Mouse (Mus musculus) ES-Bruce4 (cell line): ENCODE results near the gene Ergic2. TPM values are rescaled to one million over a fixed set of nuclear protein-coding genes. Genes with fewer than 3 reads are reported as not detected.
A peak's percentile ranks its signal among the peaks of the same experiment; 100 is the strongest.

ENCODE experiments used
- H3K27ac ChIP-seq: 2 replicates; pipeline ENCODE4 v1.5.1; 2012; ENCODE audit warnings: low read length, inconsistent platforms; ENCODE audit not compliant: insufficient read depth
- H3K27me3 ChIP-seq: 2 replicates; pipeline ENCODE4 v1.6.1; 2012; ENCODE audit warnings: mild to moderate bottlenecking, low read length, inconsistent platforms; ENCODE audit not compliant: control insufficient read depth, poor library complexity, insufficient read depth, severe bottlenecking
- H3K36me3 ChIP-seq: 2 replicates; pipeline ENCODE4 v1.6.1; 2012; ENCODE audit warnings: inconsistent platforms, mild to moderate bottlenecking, low read length, moderate library complexity; ENCODE audit not compliant: control insufficient read depth, poor library complexity, insufficient read depth, severe bottlenecking
- H3K4me1 ChIP-seq: one replicate; pipeline ENCODE4 v1.8.1; 2011; ENCODE audit warnings: low read length; ENCODE audit not compliant: control insufficient read depth, insufficient read depth
- H3K4me3 ChIP-seq: 2 replicates; pipeline ENCODE4 v1.5.1; 2011; ENCODE audit warnings: low read depth, mild to moderate bottlenecking, low read length
- H3K9ac ChIP-seq: 2 replicates; pipeline ENCODE4 v1.6.1; 2012; ENCODE audit warnings: low read depth, mild to moderate bottlenecking, inconsistent platforms; ENCODE audit not compliant: poor library complexity, severe bottlenecking
- H3K9me3 ChIP-seq: replicated peaks from 2 replicates; pipeline ENCODE4 v1.6.1; 2012; ENCODE audit warnings: mild to moderate bottlenecking, low read length, inconsistent platforms; ENCODE audit not compliant: control insufficient read depth, poor library complexity, insufficient read depth, severe bottlenecking
- CTCF ChIP-seq: IDR thresholded peaks from one replicate; pipeline ENCODE4 v1.8.1; 2011; ENCODE audit warnings: low read depth, low read length
- EP300 ChIP-seq: IDR thresholded peaks from 2 replicates; pipeline ENCODE4 v1.6.1; 2011; ENCODE audit warnings: low read depth, low read length; ENCODE audit not compliant: insufficient read depth
- POLR2A ChIP-seq: IDR thresholded peaks from one replicate; pipeline ENCODE4 v1.8.1; 2011; ENCODE audit warnings: low read length; ENCODE audit not compliant: insufficient read depth
- polyA plus RNA-seq: library from polyadenylated mRNA; stranded (reverse); fragments of >200 nt; gene quantifications from 2 replicates; pipeline ENCODE4 v1.2.4, GENCODE M21; 2011; ENCODE audit warnings: low read depth; ENCODE audit not compliant: missing spikeins, insufficient read depth, insufficient read length

Ergic2 gene
- polyA plus RNA-seq, 1 experiment: 119 TPM

GRCm38 (mm10) chr6:148218235-148219076 lies 6.3 kb upstream of the Ergic2 start:
- Histone ChIP-seq H3K4me1 (no peaks in the 10 kb centered on the region), H3K9me3 (no peaks in the 10 kb centered on the region), H3K36me3 (no peaks in the 10 kb centered on the region), H3K27ac (no peak overlapping the region), H3K9ac (no peak overlapping the region), H3K4me3 (no peak overlapping the region), H3K27me3 (no peaks in the 10 kb centered on the region)
- TF ChIP-seq POLR2A: no peak
- TF ChIP-seq CTCF: no peak

GRCm38 (mm10) chr6:148216752-148217151 lies 4.6 kb upstream of the Ergic2 start:
- H3K27me3 ChIP-seq: no peaks in the 10 kb centered on the region
- no peak overlapping the region for H3K4me3 ChIP-seq
- no peak for TF ChIP-seq POLR2A
- no peak for TF ChIP-seq CTCF
- no peak for TF ChIP-seq EP300
- no peaks in the 10 kb centered on the region for H3K4me1 ChIP-seq
- H3K36me3 ChIP-seq: no peaks in the 10 kb centered on the region
- H3K9me3 ChIP-seq: no peaks in the 10 kb centered on the region
- H3K9ac ChIP-seq: no peak overlapping the region
- no peak overlapping the region for H3K27ac ChIP-seq

GRCm38 (mm10) chr6:148214765-148215164 lies 2.6 kb upstream of the Ergic2 start:
- Histone ChIP-seq H3K27me3 (no peaks in the 10 kb centered on the region), H3K9ac (no peak overlapping the region), H3K4me3 (no peak overlapping the region), H3K4me1 (no peaks in the 10 kb centered on the region), H3K9me3 (no peaks in the 10 kb centered on the region), H3K36me3 (no peaks in the 10 kb centered on the region), H3K27ac (no peak overlapping the region)
- peak; percentile 33 for TF ChIP-seq CTCF
- no peak for TF ChIP-seq EP300

GRCm38 (mm10) chr6:148211391-148211876 lies 740 bp downstream of the Ergic2 start:
- no peaks in the 10 kb centered on the region; the same call in 1 of the 2 replicates for H3K36me3 ChIP-seq
- no peaks in the 10 kb centered on the region for H3K4me1 ChIP-seq
- peak overlapping the region; percentile 97 for H3K4me3 ChIP-seq
- TF ChIP-seq POLR2A (no peak), CTCF (no peak), EP300 (no peak)
- no peak overlapping the region for H3K27ac ChIP-seq
- H3K27me3 ChIP-seq: no peaks in the 10 kb centered on the region
- peak overlapping the region; percentile 87 for H3K9ac ChIP-seq
- H3K9me3 ChIP-seq: no peaks in the 10 kb centered on the region

- H3K36me3 ChIP-seq: peaks cover 14% of the 10 kb centered on the region
- no peak overlapping the region for H3K4me3 ChIP-seq
- no peaks in the 10 kb centered on the region for H3K9me3 ChIP-seq
- TF ChIP-seq CTCF (no peak), POLR2A (no peak), EP300 (no peak)
- no peaks in the 10 kb centered on the region for H3K4me1 ChIP-seq
- H3K27ac ChIP-seq: no peak overlapping the region
- no peaks in the 10 kb centered on the region for H3K27me3 ChIP-seq
- no peak overlapping the region for H3K9ac ChIP-seq
Observed at GRCm38 (mm10) chr6:148207522-148207921, 4.7 kb downstream of the Ergic2 start.

- Histone ChIP-seq H3K27me3 (no peaks in the 10 kb centered on the region), H3K4me3 (no peak overlapping the region), H3K9ac (no peak overlapping the region), H3K36me3 (peaks cover 28% of the 10 kb centered on the region), H3K9me3 (no peaks in the 10 kb centered on the region), H3K4me1 (no peaks in the 10 kb centered on the region), H3K27ac (no peak overlapping the region)
- TF ChIP-seq CTCF (no peak), EP300 (no peak), POLR2A (no peak)
Observed at GRCm38 (mm10) chr6:148205134-148205533, 7.0 kb downstream of the Ergic2 start.
